Mouse (Mus musculus): Measurements from ENCODE around the gene Shisa4. TPM values are rescaled to one million over a fixed set of nuclear protein-coding genes. Genes with fewer than 3 reads are reported as not detected.
A peak's percentile ranks its signal among the peaks of the same experiment; 100 is the strongest.

Gene Shisa4
- total RNA-seq, 2 experiments from 2014 or later = 139 to 152 TPM

DNA sequence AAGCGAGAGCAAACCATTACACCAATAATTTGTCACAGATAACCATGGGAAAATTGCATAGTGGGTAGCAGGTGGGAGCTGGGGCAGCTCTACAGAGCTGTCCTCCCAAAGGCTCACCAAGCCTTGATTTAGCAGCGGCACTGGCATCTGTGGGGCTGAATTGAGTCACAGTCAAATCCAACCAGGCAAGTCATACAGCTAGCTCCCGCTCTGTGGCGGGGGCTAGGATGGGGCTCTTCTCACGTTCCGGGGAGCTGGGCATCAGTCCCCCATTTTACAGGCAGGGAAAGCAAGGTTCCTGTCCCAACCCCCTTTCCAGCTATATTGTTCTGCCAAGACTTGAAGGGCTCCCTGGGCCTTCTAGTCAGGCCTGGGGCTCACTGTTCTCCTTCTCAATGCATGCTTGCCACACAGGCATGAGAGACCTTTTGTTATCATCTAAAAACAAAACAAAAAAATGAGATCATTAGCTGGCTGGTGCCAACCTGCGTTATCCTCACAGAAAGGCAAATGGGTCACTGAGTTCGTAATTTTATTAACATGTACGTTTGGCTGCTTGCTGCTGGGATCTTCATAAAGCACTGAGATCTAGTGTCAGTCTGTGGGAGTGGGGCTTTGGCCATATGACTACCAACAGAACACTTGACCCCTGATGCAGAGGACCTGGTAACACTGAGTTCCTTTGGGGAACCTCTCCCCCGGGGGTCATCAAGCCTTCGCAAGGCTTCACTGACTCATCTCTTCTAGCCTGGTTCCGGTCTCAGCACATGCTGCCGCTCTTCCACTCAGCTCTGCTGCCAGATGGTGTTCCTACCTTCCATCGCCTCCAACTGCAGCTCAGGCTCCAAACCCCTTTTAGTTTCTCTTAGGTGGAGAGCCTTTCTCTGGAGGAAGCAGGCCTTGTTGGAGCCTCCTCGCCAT is 5.3 kb upstream of the Shisa4 start:
- TF ChIP-seq CTCF (IDR thresholded peaks at IDR 0.05) = no peak
- intact Hi-C loops (cut with DNase I) = no loop called here
- H3K4me3 ChIP-seq = no peak overlapping the region
- peak overlapping the region; percentile 93 for H3K27ac ChIP-seq
- DNase-seq = peak; percentile 27

DNA sequence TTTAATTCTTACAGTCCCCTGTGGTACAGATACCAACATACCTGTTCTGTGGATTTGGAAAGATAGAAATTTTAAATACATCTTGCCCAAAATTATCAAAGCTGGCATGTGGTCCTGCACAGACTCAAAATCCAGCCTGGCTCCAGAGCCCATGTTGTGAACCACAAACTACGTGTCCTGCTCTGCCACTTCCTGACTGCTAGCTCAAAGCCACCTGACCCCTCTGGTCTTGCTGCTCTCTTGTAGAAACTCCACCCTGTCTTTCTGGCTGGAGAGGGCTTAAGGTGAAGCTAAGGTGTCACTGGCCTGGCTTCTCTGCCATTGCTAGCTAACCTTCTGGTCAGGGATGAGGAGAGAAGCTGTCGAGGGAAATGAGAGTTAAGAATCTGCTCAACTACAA is 4.0 kb upstream of the Shisa4 start:
- intact Hi-C loops (cut with DNase I) = no loop called here
- no peak overlapping the region for H3K4me3 ChIP-seq
- peak; percentile 32 for DNase-seq
- peak overlapping the region; percentile 93 for H3K27ac ChIP-seq
- no peak for TF ChIP-seq CTCF (IDR thresholded peaks at IDR 0.05)

DNA sequence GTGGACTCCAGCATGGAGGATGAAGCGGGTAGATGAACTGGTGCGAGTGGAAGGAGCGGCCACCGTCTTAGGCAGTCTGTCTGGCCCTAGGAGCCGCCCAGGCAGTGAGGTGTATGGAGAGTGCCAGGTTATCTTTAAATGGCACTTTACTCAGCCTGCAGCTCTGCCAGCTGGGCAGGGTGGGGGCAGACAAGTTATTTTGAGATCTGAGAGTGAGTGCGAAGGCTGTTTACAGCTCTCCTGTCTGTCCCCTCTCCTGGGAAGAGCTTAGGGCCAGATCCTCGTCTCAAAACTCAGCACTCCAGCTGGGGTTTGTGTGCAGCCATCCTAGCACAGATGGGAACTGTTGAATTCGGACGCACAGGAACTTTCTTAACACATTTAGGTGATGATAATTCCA is 3.5 kb upstream of the Shisa4 start:
- intact Hi-C loops (cut with DNase I) = no loop called here
- peak; percentile 87 for DNase-seq
- TF ChIP-seq CTCF (IDR thresholded peaks at IDR 0.05) = no peak
- Histone ChIP-seq H3K4me3 (peak overlapping the region; percentile 51), H3K27ac (peak overlapping the region; percentile 93)

DNA sequence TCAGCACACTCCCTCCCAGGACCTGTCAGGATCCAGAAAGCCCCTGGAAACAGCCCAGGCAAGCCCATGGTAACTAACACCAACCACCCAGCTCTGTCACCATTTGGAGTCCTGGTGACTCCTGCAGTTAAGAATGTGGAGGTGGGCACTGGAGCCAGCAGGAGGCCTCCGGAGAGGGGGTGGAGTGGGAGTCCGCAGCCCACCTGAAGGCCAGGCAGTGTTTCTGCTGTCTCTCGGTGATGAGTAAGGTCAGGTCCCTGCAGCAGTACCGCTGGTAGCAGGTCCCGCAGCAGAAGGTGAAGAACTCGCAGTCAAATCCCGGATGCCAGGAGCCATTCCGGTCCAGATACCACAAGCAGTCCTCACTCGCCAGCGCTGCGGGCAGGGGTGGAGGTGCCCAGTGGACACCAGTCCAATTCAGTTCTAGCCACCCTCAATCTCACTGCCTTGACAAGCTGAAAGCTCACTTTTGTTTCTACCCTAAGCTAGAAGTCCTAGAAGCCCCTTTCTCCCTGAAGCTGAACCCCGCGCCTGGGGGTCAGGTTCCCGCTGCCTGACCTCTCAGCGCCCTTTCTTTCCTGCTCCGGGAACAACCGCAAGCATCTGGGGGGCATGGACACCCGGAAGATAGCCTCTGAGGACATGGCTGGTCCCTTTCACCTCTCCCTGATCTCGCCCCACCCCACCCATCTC is 716 bp downstream of the Shisa4 start:
- TF ChIP-seq CTCF (IDR thresholded peaks at IDR 0.05) = no peak
- Histone ChIP-seq H3K4me3 (peak overlapping the region; percentile 82), H3K27ac (peak overlapping the region; percentile 95)
- DNase-seq = peak; percentile 72
- intact Hi-C loops (cut with DNase I) = no loop called here

DNA sequence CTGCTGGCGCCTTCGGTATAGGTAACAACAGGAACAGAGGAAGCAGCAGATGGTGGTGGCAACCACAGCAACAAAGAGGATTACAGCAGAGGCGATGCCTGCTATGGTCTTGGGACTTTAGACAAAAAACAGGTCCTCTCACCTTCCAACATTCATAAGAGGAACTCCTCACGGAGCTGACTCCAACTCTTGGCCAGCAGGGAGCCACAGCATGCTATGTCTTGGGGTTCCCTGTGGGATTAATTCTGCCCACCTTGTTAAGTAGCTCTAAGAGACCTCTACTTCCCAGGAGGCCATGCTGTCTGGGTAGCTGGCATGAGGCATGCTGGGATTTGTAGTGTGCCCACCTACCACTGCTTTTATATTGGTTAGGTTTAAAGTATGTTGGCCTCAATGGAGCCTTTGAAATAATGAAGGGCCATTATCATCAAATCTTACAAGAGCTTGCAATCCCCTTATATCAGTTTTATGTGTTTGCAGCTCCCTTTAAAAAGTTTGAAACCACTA is 1.8 kb downstream of the Shisa4 start:
- no peak for TF ChIP-seq CTCF (IDR thresholded peaks at IDR 0.05)
- Histone ChIP-seq H3K4me3 (peak overlapping the region; percentile 82), H3K27ac (peak overlapping the region; percentile 95)
- intact Hi-C loops (cut with DNase I) = no loop called here
- DNase-seq = no peak

DNA sequence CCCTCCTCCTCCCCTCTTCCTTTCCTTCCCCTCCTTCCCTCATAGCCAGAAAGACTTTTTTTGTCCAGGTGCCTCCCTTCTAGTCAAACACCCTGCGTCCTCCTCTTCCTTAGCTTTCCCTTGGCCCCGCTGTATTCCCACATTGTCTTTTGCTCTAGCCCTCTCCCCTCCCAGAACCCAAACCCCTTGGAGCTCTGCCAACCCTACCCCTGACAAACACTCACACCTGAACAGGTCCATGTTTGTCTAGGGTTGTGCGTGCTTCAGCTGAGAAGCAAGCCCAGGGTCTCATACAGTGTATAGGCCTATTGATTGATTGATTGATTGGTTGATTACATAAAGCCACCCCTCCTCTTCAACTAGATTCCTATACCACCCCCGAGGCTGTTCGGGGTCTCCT is 5.6 kb downstream of the Shisa4 start:
- peak overlapping the region; percentile 83; the same call in 1 of the 2 replicates for H3K27ac ChIP-seq
- no peak for TF ChIP-seq CTCF (IDR thresholded peaks at IDR 0.05)
- intact Hi-C loops (cut with DNase I) = loop anchor here (2.0 to 5.0 kb wide), 4 partner anchors 57 to 217 kb away; partner anchors contain the start of genes Elf3, Rnpep and Timm17a
- no peak for DNase-seq
- H3K4me3 ChIP-seq = peak overlapping the region; percentile 74; the same call in 1 of the 2 replicates

DNA sequence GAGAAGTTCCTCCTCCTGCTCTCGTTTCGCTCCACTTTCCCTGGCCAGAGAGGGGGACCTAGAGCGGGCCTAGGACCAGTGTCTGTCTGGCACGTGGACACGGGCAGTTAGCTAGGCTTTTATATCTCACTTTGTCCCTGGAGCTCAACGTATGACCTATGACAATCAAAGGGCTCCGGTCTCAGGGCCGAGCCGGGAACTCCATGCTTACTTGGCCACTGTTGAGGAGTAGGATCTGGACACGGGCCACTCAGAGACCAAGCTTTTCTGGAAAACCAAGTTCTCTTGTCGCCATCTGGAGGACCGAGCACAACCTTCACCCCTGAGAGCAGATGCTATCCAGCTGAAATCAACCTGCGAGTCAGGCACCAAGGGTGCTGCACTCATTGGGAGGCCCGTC is 6.1 kb downstream of the Shisa4 start:
- peak; percentile 57 for TF ChIP-seq CTCF (IDR thresholded peaks at IDR 0.05)
- DNase-seq = peak; percentile 75
- intact Hi-C loops (cut with DNase I) = loop anchor here (1.0 to 5.0 kb wide), 5 partner anchors 57 to 217 kb away; partner anchors contain the start of genes Elf3, Rnpep and Timm17a

DNA sequence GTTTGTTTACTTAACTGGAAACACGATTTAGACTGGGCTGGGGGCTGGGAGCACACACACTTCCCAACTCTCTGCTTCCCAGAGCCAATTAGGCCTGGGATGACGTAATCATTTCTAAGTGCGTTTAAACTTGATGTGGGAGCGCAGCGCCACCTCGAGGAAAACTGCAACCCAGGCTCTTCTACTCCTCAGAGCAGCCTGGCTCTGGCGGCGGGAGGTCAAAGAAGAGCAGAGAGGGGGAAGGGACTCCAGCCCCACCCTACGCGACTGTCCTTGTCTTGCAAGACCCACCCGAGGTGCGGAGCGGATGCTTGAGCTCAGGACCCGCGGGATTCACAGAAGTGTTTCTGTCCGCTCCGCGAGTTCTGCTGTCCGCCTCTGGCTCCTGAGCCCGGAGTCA is 6.8 kb downstream of the Shisa4 start:
- Histone ChIP-seq H3K27ac (peak overlapping the region; percentile 83), H3K4me3 (peak overlapping the region; percentile 74)
- intact Hi-C loops (cut with DNase I) = loop anchor here (1.0 to 5.0 kb wide), 5 partner anchors 56 to 216 kb away; partner anchors contain the start of genes Elf3, Rnpep and Timm17a
- DNase-seq = peak; percentile 91
- peak; percentile 97 for TF ChIP-seq CTCF (IDR thresholded peaks at IDR 0.05)

More for the DNA sequence above, 6.1 kb downstream of the Shisa4 start:
- peak overlapping the region; percentile 83 for H3K27ac ChIP-seq
- peak overlapping the region; percentile 74 for H3K4me3 ChIP-seq

DNA sequence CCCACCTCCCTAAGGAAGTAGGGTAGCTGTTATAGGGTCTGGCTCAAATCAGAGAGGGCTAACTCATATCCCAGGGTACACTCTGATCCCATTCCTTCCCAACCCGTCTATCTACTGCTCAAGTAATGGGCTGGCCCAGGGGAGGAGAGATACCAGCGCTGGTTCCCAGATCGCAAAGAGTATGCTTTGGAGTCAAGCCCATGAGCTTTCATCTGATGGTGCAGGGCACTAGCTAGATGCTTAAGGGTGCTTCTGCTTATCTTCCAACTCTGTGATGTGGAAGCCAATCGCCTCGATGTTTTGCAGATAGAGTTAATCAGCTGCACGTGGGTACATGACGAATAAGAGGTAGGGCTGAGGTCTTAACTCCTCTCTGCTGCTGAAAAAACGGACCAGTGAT is 7.4 kb downstream of the Shisa4 start:
- Histone ChIP-seq H3K4me3 (no peak overlapping the region), H3K27ac (peak overlapping the region; percentile 83)
- DNase-seq = no peak
- intact Hi-C loops (cut with DNase I) = loop anchor here (5.0 kb wide), 3 partner anchors 55 to 215 kb away; partner anchors contain the start of genes Rnpep and Timm17a
- TF ChIP-seq CTCF (IDR thresholded peaks at IDR 0.05) = no peak

DNA sequence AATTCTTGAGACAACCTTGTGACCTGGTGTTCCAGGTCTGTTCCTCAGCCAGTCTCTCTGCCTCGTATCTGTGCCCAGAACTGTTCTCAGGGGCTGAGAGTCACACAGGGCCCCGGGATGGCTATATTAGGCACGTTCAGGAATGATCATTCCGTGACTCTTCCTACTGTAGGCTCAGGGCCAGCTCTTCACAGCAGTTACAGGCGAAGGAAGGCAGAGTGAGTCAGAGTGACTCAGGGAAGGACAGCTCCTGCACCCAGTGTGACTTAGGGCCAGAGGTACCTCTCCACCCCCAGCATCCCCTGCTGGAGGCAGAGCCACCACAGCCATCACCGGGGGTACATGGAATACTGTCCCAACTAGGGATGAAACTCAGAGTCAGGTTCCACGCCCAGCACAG is 8.0 kb downstream of the Shisa4 start:
- intact Hi-C loops (cut with DNase I) = loop anchor here (5.0 kb wide), 3 partner anchors 55 to 215 kb away; partner anchors contain the start of genes Rnpep and Timm17a
- Histone ChIP-seq H3K27ac (peak overlapping the region; percentile 83), H3K4me3 (no peak overlapping the region)
- no peak for TF ChIP-seq CTCF (IDR thresholded peaks at IDR 0.05)
- no peak for DNase-seq

DNA sequence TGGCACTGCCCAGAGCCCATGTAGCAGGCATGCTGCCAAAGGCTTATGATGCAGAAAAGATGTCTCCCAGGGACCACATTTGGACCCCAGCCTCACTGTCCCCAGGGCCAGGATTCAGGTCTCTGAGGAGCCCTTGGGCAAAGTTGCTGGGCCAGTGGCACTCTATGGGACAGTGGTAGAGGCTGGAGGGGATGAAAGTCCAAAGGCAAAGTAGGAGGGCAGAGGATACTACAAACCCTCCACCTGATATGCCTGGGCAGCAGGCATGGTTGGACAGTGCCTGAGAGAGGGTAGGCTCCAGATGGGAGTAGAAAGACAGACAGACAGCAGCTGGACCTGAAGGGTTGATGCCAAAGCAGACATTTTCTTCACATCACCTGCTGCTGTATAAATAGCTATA is 8.7 kb downstream of the Shisa4 start:
- no peak for TF ChIP-seq CTCF (IDR thresholded peaks at IDR 0.05)
- Histone ChIP-seq H3K27ac (peak overlapping the region; percentile 83), H3K4me3 (no peak overlapping the region)
- no peak for DNase-seq
- intact Hi-C loops (cut with DNase I) = loop anchor here (5.0 kb wide), 3 partner anchors 54 to 214 kb away; partner anchors contain the start of genes Rnpep and Timm17a

DNA sequence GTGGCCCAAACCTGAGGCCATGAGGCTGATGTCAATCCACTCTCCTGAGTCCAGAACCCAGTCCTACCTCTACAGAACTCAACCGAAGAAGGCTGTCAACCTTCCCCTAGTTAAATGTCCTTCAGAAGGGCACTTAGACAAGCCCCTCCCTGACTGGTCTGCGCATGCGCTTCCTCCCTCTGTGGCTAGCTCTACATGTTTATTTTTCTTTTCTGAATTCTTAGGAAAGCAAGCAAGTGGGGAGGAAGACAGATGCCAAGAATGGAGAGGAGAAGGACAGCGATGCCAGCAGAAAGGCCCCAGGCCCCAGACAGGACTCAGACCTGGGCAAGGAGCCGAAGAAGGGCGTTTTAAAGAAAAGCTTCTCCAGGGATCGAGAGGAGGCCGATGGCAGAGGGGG is 11.6 kb downstream of the Shisa4 start:
- DNase-seq = no peak
- TF ChIP-seq CTCF (IDR thresholded peaks at IDR 0.05) = no peak
- H3K27ac ChIP-seq = no peak overlapping the region
- no peak overlapping the region for H3K4me3 ChIP-seq
- intact Hi-C loops (cut with DNase I) = no loop called here

Measured in gastrocnemius, adult 2 months (tissue).